Mouse (Mus musculus) G1E-ER4 (cell line): ENCODE results near the gene Hspb7. TPM values are rescaled to one million over a fixed set of nuclear protein-coding genes. Genes with fewer than 3 reads are reported as not detected.

Experiments
- GATA1 ChIP-seq: IDR thresholded peaks from one replicate; pipeline ENCODE4 v1.8.0; 2012; ENCODE audit warnings: low read length, inconsistent platforms
- polyA plus RNA-seq: library from polyadenylated mRNA; stranded (reverse); fragments of >175 nt; gene quantifications from 2 replicates; pipeline ENCODE4 v1.2.3, GENCODE M21; 2012

The Hspb7 gene
- polyA plus RNA-seq, 1 experiment = not detected

DNA sequence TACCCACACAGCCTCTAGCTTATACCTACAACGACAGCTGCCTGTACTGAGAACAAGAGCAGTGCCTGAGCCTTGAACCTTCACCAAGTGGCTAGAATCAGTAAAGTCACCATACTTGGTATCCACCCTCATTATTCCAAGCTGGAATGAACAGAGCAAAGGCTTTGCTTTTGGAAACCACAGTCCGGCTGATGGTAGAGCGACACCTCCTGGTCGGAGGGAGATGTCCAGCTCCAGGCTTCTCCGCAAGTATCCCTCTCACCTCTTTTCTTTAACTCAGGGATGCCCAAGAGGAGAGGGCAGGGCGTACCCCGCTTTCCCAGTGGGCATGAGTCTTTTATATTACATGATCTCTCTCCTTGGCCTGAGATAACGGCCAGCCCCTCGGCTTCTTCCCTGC, 9.3 kb downstream of the Hspb7 start:
- no peak for TF ChIP-seq GATA1

DNA sequence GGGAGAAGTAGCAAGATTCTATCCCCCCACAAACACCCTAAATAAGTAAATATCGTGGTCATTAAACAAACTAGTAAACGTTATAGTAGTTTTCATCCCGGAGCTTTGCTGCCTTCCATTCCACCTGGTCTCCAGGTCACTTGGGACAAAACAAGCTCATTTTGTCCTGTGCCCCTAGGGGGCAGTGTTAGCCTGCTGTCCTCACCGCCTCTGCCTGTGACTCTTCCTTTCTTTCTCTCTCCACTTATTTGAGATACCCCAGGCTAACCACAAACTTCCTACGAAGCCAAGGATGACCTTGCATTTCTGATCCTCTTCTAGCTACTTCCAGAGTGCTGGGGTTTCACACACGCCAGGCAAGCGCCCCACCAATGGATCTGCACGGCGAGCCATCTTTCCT, 10.4 kb downstream of the Hspb7 start:
- no peak for TF ChIP-seq GATA1

- TF ChIP-seq GATA1 = no peak
These were observed 12.1 kb downstream of the Hspb7 start for GRCm38 (mm10) chr4:141432666-141433065.

- no peak for TF ChIP-seq GATA1
These were observed 12.6 kb downstream of the Hspb7 start for GRCm38 (mm10) chr4:141433191-141433590.

GRCm38 (mm10) chr4:141435974-141436373, 15.4 kb downstream of the Hspb7 start, which contains the start of gene Srarp:
Gene Srarp (minus strand): TSS chr4:141436105.
- TF ChIP-seq GATA1 = no peak

- no peak for TF ChIP-seq GATA1
These were observed 18.7 kb downstream of the Hspb7 start for GRCm38 (mm10) chr4:141439083-141439803.

GRCm38 (mm10) chr4:141440877-141441276, 20.3 kb downstream of the Hspb7 start:
- TF ChIP-seq GATA1 = no peak

GRCm38 (mm10) chr4:141443641-141444429, 23.3 kb downstream of the Hspb7 start:
- no peak for TF ChIP-seq GATA1

GRCm38 (mm10) chr4:141444451-141445327, 24.1 kb downstream of the Hspb7 start, which contains the start of gene Zbtb17:
Gene Zbtb17 (plus strand): TSS chr4:141444654.
- no peak for TF ChIP-seq GATA1

DNA sequence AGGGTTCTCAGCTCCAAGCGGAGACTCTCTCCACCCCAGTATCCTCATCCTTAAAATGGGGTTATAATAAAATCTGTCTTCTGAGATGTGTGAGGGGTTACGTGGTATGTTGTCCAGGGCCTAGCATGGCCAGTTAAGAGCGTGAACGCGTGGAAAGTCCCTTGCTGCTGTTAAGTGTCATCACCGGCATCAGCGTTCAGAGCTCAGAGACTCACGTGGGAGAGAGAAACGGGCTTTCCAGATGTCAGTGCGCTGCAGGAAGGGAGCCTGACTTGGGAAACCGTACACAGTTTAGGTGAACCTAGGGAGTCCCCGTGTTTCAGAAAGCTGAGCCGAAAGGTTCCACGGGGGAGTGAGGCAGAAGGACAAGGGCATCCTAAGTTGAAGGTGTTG, 24.7 kb downstream of the Hspb7 start:
- no peak for TF ChIP-seq GATA1

GRCm38 (mm10) chr4:141446211-141446610, 25.6 kb downstream of the Hspb7 start:
- no peak for TF ChIP-seq GATA1

DNA sequence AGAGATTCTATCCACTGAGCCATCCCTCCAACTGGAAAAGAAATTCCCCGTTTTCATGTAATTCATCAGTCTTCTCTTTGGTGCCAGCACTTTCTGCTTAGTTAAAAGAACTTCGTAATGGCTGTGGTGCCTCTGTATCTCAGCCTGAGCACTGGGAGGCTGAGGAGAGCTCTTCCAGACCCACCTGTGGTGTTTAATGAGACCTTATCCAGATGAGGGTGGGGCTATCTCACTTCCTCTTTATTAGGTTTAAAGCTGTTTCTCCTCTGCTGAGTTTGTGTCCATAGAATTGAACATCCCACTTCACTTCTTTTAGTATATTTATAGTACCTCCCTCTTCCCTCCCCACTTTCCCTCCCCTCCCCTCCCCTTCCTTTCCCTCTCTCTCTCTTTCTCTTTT, 30.7 kb downstream of the Hspb7 start:
- TF ChIP-seq GATA1 = no peak

DNA sequence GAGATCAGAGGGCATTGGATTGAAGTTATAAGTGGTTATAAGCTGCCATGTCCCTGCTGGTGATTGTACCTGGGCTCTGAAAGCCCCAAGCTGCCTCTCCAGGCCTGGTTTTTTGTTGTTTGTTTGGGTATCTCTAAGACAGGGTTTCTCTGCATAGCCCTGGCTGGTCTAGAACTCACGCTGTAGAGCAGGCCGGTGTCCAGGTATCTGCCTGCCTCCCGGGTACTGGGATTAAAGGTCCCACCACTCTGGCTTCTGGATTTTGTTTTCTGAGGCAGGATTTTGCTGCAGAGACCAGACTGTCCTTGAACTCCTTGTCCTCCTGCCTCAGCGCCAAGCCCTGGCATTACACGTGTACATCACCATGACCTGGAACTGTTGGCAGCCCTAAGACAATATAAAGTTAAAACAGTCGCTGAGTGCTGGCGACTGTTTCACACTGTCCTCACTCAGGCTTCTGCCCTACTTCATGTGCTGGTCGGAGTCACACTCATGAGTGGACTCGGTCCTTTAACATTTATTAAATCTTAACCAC, 31.4 kb downstream of the Hspb7 start:
- TF ChIP-seq GATA1 = no peak

DNA sequence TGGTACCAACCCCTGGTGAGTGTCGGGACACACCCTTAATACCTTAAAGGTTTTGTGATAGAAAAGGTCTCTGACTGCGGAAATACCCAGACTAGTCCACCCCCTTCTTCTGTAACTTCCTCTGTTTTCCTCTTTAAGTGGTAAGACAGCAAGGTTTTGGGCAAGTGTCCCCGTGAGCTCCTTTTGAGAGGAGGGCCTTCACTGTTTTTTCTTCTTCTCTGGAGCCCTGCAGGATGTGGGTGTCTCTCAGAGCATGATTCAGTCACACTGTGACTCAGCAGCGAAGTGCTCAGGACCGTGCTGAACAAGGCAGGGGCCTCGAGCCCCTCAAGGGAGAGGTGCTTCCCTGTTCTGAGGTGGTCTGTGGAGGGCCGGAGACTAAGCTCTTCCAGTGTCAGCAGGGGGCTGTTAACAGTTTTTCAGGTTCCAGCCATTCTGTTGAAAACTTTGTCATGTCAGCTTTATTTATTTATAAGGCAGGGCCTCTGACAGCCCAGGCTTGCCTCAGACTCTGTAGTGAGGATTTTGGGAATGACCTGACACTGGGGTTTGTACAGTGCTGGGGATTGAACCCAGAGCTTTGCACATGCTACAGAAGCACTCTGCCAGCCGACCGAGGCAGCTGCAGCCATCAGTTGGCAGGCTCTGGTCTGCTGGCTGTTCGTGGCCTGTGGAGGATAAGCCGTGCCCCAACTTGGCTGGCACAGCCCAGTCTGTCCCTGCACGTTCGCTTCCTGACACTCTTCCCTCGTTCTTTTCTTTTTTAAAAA, 34.2 kb downstream of the Hspb7 start:
- no peak for TF ChIP-seq GATA1

GRCm38 (mm10) chr4:141455526-141455925, 34.9 kb downstream of the Hspb7 start:
- no peak for TF ChIP-seq GATA1
